Mouse (Mus musculus) midbrain, postnatal 0 days (tissue): ENCODE data around the gene Ubap2. TPM values are rescaled to one million over a fixed set of nuclear protein-coding genes. Genes with fewer than 3 reads are reported as not detected.

Source experiments
- ATAC-seq: fragments of 200-750 bp; cut with Nextera tagmentation; 2 replicates; pipeline ENCODE4 v1.8.0; 2017; ENCODE audit warnings: moderate number of reproducible peaks, mild to moderate bottlenecking, moderate TSS enrichment, moderate library complexity; ENCODE audit not compliant: low FRiP score
- DNase-seq: peaks from one replicate; pipeline ENCODE4 v3.0.0-alpha.2; 2015; ENCODE audit warnings: low spot score
- H3K27ac ChIP-seq: fragments of 300-500 bp; sonication (generic); 2 replicates; pipeline ENCODE4 v1.5.1; 2014; ENCODE audit warnings: low read depth, mild to moderate bottlenecking, low read length, mixed read lengths
- H3K27me3 ChIP-seq: fragments of 300-500 bp; sonication (generic); 2 replicates; pipeline ENCODE4 v1.6.1; 2014; ENCODE audit warnings: low read length, control low read depth, mixed read lengths; ENCODE audit not compliant: insufficient read depth
- H3K36me3 ChIP-seq: fragments of 300-500 bp; sonication (generic); 2 replicates; pipeline ENCODE4 v1.6.1; 2014; ENCODE audit warnings: low read length, control low read depth, mixed read lengths; ENCODE audit not compliant: insufficient read depth
- H3K4me1 ChIP-seq: fragments of 300-500 bp; sonication (generic); 2 replicates; pipeline ENCODE4 v1.6.1; 2014; ENCODE audit warnings: mild to moderate bottlenecking, control low read depth, antibody characterized with exemption, low read length, mixed read lengths; ENCODE audit not compliant: insufficient read depth
- H3K4me2 ChIP-seq: fragments of 300-500 bp; sonication (generic); 2 replicates; pipeline ENCODE4 v1.6.1; 2014; ENCODE audit warnings: low read depth, mild to moderate bottlenecking, low read length, mixed read lengths; ENCODE audit not compliant: poor library complexity, severe bottlenecking
- H3K4me3 ChIP-seq: fragments of 300-500 bp; sonication (generic); 2 replicates; pipeline ENCODE4 v1.5.1; 2014; ENCODE audit warnings: low read depth, mild to moderate bottlenecking, low read length, moderate library complexity
- H3K9ac ChIP-seq: fragments of 300-500 bp; sonication (generic); replicated peaks from 2 replicates; pipeline ENCODE4 v1.6.1; 2014; ENCODE audit warnings: mild to moderate bottlenecking, low read length, moderate library complexity, mixed read lengths; ENCODE audit not compliant: poor library complexity, severe bottlenecking
- H3K9me3 ChIP-seq: fragments of 300-500 bp; sonication (generic); 2 replicates; pipeline ENCODE4 v1.6.1; 2016; ENCODE audit warnings: low read length, control low read depth
- CTCF ChIP-seq: IDR thresholded peaks from 2 replicates; pipeline ENCODE4 v1.5.1; 2016; ENCODE audit warnings: antibody characterized with exemption, mild to moderate bottlenecking
- WGBS: fragments of 180-500 bp; shearing (Covaris S2); extraction: QIAGEN DNeasy Blood & Tissue Kit; methylation state at CpG from one replicate; pipeline ENCODE4 v1.1.7; 2014; 5-methylcytosine and 5-hydroxymethylcytosine counted together
- polyA plus RNA-seq: library from polyadenylated mRNA; unstranded; fragments of >200 nt; fragmentation: Nextera tagmentation; extraction: Ambion mirVana; gene quantifications from 2 replicates; pipeline ENCODE4 v1.2.1, GENCODE M21; 2015
- total RNA-seq: library from RNA; depleted of rRNA; stranded (reverse); fragments of >200 nt; gene quantifications from 2 replicates; pipeline ENCODE4 v1.2.3, GENCODE M21; 2014

Gene Ubap2
- total and polyA plus RNA-seq, 2 experiments from 2014 or later, result 36.1 to 38.5 TPM

DNA sequence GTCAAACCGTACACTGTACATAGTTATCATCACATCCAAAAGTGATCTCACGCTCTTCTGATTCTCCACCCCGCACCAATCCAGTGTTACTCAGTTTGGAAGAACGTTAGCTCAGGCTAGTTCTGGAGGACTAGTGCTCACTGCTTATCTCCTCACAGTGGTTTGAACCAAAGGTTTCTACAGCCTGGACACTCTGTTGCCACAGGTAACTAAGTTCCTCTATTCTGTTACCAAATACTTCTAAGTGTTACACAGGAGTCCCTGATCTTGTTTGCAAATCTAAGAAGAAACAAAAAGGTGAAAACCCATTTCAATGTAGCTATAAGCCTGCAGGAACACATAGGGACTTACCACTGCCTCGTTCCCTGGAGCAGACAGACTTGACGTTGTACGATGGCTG lies 21.0 kb upstream of the Ubap2 start:
- peaks cover 79% of the 10 kb centered on the region for H3K36me3 ChIP-seq

DNA sequence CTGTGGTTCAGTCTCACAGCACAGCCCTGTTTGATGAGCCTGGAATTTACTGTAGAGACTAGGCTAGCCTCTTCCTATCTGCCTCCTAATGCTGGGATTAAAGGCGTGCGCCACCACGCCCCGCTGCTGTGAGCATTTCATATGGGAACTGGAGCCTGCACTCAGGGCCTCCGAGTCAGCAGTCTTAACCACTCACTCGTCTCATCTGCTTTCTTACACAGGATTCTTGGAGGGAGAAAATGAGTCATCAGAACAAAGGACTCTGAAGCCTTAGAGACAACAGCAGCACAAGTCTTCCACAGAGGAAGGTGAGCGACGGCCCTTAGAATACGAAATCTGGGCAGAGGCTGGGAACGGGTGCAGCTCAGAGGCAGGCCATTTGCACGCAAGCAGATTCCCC lies 20.6 kb upstream of the Ubap2 start:
- no peak for TF ChIP-seq CTCF
- no peak overlapping the region for H3K4me3 ChIP-seq
- DNase-seq (no peak), ATAC-seq (no peak)
- no peak overlapping the region for H3K27ac ChIP-seq
- no peak overlapping the region for H3K9ac ChIP-seq
- H3K9me3 ChIP-seq, result no peaks in the 10 kb centered on the region
- H3K4me2 ChIP-seq, result no peak overlapping the region
- no peaks in the 10 kb centered on the region for H3K4me1 ChIP-seq
- 92% methylated on average over 11 of the region's 11 CpGs for WGBS
- H3K27me3 ChIP-seq, result no peaks in the 10 kb centered on the region
- peaks cover 78% of the 10 kb centered on the region for H3K36me3 ChIP-seq

More for the DNA sequence above, 21.0 kb upstream of the Ubap2 start:
- no peak overlapping the region for H3K9ac ChIP-seq
- H3K9me3 ChIP-seq, result no peaks in the 10 kb centered on the region
- no peak overlapping the region for H3K4me2 ChIP-seq
- H3K4me1 ChIP-seq, result no peaks in the 10 kb centered on the region
- WGBS, result 96% methylated on average over 7 of the region's 7 CpGs
- no peak overlapping the region for H3K4me3 ChIP-seq
- DNase-seq, result no peak
- TF ChIP-seq CTCF, result no peak
- H3K27ac ChIP-seq, result no peak overlapping the region
- no peak for ATAC-seq
- no peaks in the 10 kb centered on the region for H3K27me3 ChIP-seq

DNA sequence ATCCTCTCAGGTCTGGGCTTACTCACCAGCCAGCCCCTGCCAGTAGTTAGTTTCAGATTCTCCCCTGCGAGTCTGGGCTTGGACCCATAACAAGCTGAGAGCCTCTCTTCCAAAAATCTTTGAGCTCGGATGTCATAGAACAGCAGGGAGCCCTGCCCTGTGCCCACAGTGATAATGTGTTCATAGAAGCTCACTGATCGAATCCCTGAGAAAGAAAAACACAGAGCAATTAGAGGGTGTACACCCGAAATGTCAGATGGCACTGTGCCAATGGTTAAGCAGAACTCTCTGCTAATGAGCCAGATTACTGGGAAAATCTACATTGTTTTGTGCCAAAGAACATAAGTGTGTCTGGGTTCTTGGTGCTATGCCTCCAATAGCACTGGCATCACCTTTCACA lies 19.0 kb upstream of the Ubap2 start:
- Histone ChIP-seq H3K27me3 (no peaks in the 10 kb centered on the region), H3K9me3 (no peaks in the 10 kb centered on the region), H3K36me3 (peaks cover 64% of the 10 kb centered on the region), H3K4me2 (no peak overlapping the region), H3K9ac (no peak overlapping the region), H3K4me3 (no peak overlapping the region), H3K4me1 (no peaks in the 10 kb centered on the region), H3K27ac (no peak overlapping the region)
- DNase-seq (no peak), ATAC-seq (no peak)
- 73% methylated on average over 4 of the region's 4 CpGs for WGBS
- TF ChIP-seq CTCF, result no peak

- Histone ChIP-seq H3K27me3 (no peaks in the 10 kb centered on the region), H3K36me3 (peaks cover 36% of the 10 kb centered on the region), H3K4me3 (no peak overlapping the region), H3K9ac (no peak overlapping the region), H3K27ac (no peak overlapping the region), H3K9me3 (no peaks in the 10 kb centered on the region), H3K4me1 (no peaks in the 10 kb centered on the region), H3K4me2 (no peak overlapping the region)
- WGBS, result 64% methylated on average over 7 of the region's 7 CpGs
- peak; percentile 31 for DNase-seq
- no peak for TF ChIP-seq CTCF
- ATAC-seq, result no peak
Measured at GRCm38 (mm10) chr4:41289802-41290201, 14.9 kb upstream of the Ubap2 start.

GRCm38 (mm10) chr4:41286420-41286819 lies 11.5 kb upstream of the Ubap2 start:
- Histone ChIP-seq H3K9ac (no peak overlapping the region), H3K4me1 (no peaks in the 10 kb centered on the region), H3K4me3 (no peak overlapping the region), H3K27me3 (no peaks in the 10 kb centered on the region), H3K27ac (no peak overlapping the region), H3K9me3 (no peaks in the 10 kb centered on the region), H3K36me3 (peaks cover 9% of the 10 kb centered on the region), H3K4me2 (no peak overlapping the region)
- 24% methylated on average over 3 of the region's 3 CpGs for WGBS
- ATAC-seq, result no peak
- DNase-seq, result peak; percentile 64
- TF ChIP-seq CTCF, result peak; percentile 81

DNA sequence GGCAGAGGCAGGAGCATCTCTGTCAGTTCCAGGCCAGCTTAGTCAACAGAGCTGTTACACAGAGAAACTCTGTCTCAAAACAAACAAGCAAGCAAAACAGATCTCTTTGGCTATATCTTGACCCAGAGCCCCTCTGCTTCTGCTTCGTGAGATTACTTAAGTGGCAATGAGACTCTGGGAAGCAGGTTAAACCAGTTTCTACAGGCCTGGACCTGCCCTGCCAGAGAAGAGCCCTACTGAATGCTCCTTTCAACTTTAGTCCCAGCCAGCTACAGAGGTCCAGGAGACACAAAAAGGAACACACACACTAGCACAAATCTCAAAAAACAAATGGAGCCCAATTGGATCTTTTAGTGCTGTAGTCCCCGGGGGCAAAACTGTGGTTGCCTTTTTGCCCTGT lies 9.1 kb upstream of the Ubap2 start:
- DNase-seq, result no peak
- Histone ChIP-seq H3K4me2 (no peak overlapping the region), H3K9ac (no peak overlapping the region), H3K36me3 (no peaks in the 10 kb centered on the region), H3K27ac (no peak overlapping the region), H3K27me3 (no peaks in the 10 kb centered on the region), H3K4me1 (no peaks in the 10 kb centered on the region), H3K4me3 (no peak overlapping the region), H3K9me3 (no peaks in the 10 kb centered on the region)
- no peak for ATAC-seq
- WGBS, result 83% methylated on average over 2 of the region's 2 CpGs
- no peak for TF ChIP-seq CTCF
